Mouse (Mus musculus): ENCODE results near the gene Ide.

DNA sequence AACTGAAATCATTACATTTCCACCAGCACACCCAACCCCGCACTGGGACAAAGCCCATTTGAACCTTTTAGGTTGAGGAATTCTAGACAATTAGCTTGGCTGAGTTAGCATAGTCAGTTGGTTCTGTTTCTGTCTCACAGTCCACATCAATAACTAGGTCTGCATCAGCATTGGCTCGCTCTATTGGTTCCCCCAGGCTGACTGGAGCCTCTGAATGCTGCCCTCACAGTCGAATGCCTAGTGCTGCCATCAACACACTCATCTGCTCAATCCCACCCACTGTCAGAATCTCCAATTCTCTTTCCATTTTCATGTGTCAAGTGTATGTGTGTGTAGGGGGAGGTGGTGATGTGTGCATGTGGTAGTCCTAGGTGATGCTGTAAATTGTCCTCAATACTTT lies 31.5 kb downstream of the Ide start:
- TF ChIP-seq POLR2A (IDR thresholded peaks at IDR 0.05; ENCODE audit: control insufficient read depth, low read depth, low read length) (no peak), CTCF (IDR thresholded peaks at IDR 0.05; ENCODE audit: control insufficient read depth, insufficient read depth, insufficient replicate concordance, low read depth, low read length) (no peak)
